Mouse (Mus musculus) embryo, embryonic 11.5 days (tissue): ENCODE measurements at regions not wholly inside any gene's neighbourhood (a gene's known extent, or its start where the extent isn't known, plus 50 kb on each side); places are given as distances from the start of the nearest gene placed in this dataset.

Source experiments
- DNase-seq: peaks from one replicate; pipeline ENCODE4 v3.0.0-alpha.2; 2012; ENCODE audit warnings: low read depth, low spot score

DNA sequence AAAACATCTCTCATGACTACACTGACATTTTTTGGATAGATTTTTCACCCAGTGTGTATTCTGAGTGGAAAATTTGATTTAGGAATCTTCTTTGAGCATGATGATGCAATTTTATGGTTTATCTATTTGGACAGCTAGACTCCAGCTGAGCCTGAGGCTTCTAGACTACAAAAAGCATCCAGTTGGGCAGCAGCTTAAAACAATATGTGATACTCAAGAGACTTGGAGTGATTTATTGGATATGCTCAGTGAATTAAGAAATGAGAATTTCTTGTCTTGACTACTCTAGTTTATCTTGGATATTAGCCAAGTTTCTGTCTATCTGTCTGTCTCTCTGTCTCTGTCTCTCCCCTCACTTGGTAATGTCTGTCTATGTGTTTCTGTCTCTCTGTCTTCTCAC is 228.4 kb downstream of the Csl start:
- no peak for DNase-seq

GRCm38 (mm10) chr10:99531556-99531955 is 227.9 kb downstream of the Csl start:
- DNase-seq, result no peak

- no peak for DNase-seq
Measured at GRCm38 (mm10) chr10:99531992-99532391, 227.5 kb downstream of the Csl start.

GRCm38 (mm10) chr10:99532697-99533119 is 226.8 kb downstream of the Csl start:
- no peak for DNase-seq

GRCm38 (mm10) chr10:99533468-99533867 is 226.0 kb downstream of the Csl start:
- DNase-seq, result no peak

GRCm38 (mm10) chr10:99534237-99534636 is 225.2 kb downstream of the Csl start:
- DNase-seq, result no peak

DNA sequence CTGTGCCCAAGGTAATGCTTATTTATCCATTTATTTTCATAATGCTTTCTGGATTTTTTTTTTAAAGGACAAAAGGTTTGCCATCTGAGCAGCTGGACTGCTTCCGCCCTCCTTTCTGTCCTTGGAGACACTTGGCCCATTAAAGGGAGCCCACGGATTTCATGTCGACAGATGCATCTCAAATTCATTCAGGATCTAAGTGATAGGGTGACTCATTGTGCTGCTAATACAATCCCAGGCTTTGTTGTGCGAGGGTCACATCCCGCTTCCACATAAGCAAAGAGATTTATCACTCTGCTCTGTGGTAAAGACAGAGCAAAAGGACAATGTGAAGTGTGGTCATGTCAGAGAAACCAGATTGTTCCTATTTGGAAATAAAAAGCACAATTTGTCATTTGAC is 220.8 kb downstream of the Csl start:
- no peak for DNase-seq

DNA sequence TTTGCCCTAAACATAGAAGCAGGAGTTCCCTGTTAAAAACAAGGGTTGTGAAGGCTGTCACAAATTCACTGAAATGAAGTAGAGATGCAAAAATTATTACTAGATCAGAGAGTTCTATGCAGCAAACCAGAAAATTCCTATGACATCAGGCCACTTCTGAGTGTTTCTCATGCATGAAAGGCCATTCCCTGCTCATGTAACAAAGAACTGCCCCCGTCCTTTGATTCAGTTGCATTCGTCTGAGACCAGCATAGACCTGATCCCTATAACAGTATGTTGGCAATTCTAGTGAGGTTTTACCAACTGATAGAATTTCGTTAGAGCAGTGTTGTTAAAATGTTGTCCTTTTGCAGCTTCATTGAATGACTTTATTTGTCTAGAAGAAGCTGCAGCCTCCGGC is 207.1 kb downstream of the Csl start:
- DNase-seq, result no peak

- DNase-seq, result no peak
Measured at GRCm38 (mm10) chr10:99552836-99553540, 206.5 kb downstream of the Csl start.

DNA sequence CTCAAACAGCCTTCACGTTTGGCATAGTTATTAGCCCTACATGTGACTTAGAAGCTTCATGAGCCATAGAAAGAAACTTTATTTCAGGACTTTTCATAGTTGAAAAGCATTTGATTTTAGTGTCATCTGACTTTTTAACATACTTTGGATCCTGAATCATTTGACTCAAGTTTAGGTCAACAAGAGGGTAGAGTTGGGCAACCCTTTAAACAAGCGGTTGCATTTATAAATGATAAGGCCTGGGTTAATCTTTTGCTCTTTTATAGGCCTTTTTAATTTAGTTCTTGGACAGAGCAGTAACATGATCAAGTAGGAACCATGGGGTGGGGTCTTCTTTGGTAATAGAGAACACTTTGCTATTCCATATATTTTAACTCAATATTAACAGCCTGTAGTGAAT is 204.4 kb downstream of the Csl start:
- no peak for DNase-seq

DNA sequence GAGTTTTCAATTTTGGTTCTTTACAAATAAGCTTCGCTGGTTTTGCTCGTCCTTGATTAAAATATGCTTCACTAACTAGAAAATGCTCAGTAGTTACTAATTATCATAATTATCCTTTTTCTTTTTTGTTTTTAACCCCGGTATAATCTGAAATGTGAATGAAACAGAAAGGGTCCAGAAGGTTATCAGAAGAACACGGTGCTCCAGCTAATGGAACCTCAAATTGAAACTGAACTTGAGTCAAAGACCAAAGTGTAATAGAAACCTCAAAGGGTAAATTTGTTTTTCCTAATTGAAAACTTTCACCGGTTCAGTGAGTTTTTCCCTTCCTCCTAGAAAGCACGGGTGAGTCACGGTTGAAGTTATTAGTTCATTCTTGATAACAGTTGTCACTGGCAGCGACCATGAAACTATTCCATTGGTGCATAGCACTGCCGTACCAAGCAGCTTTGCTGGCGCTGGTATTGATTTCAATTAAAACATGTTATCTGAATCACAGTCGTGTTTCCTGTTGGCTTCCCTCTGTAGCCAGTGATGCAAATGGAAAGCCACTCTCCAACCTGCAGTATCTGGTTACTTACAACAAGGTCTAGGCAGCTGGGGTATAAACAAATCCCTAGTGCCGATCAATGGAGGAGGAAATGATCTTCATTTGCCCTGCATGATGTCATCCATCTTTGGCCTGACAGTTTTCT is 203.7 kb downstream of the Csl start:
- no peak for DNase-seq

- no peak for DNase-seq
Measured at GRCm38 (mm10) chr10:99556353-99557036, 203.0 kb downstream of the Csl start.

DNA sequence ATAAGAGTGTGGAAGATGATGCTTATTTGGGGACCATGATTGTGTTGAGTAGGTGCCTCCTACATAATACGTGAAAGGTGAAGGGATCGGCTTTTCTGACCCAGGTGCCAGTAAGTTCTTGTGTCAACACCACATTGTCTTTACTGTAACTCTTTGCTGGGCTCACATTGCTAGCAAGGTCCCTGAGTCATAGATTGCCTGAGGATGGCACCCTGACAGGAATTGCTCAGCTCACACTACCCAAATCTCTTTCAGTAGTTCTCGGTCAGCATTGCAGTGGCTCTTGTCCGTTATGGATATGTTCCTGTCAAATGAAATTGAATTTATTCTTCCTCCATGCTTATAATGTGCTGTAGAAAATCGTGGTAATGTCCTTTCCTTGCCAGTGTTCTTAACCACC is 200.8 kb downstream of the Csl start:
- DNase-seq, result no peak

DNA sequence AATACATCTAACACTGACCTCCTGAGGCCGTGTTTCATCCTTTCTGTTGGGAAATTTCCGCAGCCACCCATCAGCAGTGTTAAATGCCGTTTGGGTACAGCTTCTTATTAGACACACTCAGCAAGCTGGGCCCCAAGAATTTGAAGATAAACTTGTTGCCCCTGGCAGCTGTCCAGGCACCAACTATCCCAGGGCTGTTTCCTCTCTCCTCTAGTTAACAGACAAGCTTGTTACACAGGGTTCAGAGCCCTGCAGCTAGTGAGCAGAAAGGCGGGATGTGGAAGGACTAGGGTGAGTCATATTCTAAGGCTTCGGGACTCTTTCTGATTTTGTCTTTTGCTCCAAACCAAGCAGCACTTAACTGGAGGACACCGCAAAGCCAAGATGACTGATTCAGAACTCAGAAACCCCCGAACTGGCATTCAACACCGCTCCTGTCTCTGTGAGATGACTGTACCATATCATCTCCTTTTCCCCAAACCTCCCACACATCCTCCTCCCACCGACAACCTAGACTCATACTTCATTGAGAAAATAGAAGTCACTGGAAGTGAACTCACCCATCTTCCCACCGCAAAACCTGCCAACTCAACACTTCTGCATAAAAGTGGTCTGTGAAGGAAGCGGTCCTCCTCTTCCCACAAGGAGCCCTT is 198.2 kb downstream of the Csl start:
- no peak for DNase-seq

DNA sequence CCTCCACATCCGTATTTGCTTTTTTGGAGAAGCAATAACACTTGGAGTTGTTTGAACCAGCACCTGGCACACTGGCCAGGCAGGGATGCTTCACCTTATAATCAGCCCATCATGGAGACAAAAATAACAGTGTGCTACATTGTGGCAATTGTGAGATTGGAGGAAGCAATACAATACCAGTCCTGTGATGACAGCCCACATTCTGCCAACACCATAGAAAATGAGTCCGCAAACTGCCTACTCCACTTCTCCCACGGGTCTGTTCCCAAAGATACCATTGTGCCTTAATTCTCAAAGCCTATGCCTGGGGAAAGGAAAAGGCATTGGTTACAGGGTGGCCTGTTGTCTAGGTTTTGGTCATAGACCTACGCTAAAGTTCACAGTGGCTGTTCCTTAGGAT is 194.9 kb downstream of the Csl start:
- no peak for DNase-seq

- no peak for DNase-seq
Measured at GRCm38 (mm10) chr10:99568424-99568823, 191.0 kb downstream of the Csl start.

DNA sequence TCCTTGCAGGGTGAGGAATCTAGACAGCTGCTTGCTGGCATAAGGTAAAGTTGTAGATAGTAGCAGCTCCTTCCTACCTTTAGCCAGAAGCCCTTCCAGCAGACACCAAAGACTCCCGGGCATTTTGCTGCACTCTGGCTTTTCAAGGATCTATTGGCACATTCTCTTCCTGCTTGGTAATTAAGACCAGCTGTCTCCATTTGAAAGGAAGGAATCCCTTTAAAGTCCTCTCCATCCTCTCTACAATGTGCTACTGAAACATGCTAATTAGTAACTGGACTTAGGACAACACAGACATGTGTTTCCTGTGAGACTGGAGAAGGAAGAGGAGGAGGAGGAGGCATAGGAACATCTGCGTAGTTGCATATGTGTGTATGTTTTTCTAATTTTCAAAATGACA is 189.3 kb downstream of the Csl start:
- no peak for DNase-seq

- DNase-seq, result no peak
Measured at GRCm38 (mm10) chr10:99573997-99574396, 185.5 kb downstream of the Csl start.

- no peak for DNase-seq
Measured at GRCm38 (mm10) chr10:99575294-99575693, 184.2 kb downstream of the Csl start.

- DNase-seq, result no peak
Measured at GRCm38 (mm10) chr10:99576301-99576700, 183.2 kb downstream of the Csl start.

DNA sequence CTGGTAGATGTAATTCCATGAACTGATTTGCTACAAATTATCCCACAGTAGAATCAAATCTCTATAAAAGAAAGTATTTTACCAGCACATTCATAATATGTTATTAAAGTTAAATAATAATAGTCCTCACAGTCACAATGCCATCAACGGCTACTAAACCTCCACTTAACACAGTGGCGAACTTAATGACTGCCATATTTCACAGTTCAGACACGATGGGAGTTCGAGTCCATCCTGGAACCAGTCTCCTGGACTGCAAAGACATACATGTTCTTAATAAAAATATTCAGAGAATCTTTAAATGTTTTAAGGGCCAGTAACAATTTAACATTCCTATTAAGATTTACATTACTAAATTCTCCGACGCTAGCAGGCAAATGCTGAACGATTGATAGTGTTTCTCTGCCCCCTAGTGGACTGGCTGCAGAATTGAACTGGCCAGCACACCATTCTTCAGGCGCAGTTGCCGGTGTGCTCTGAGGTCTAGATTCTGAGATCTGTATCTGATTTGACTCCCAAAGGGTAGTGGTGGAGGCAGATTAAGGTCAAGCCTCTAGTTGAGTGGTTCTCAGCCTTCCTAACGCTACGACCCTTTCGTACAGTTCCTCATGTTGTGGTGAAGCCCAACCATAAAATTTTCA is 182.3 kb downstream of the Csl start:
- DNase-seq, result peak; percentile 39

GRCm38 (mm10) chr10:99578366-99578765 is 181.1 kb downstream of the Csl start:
- DNase-seq, result no peak
